Mouse (Mus musculus) retina, postnatal 1 day (tissue): ENCODE measurements at regions not wholly inside any gene's neighbourhood (a gene's known extent, or its start where the extent isn't known, plus 50 kb on each side); places are given as distances from the start of the nearest gene placed in this dataset.
"Not testable (repeated sequence)": the region's sequence is repeated elsewhere in the genome, so short reads cannot be mapped to it uniquely, and the experiment has no call there.

Source experiments
- DNase-seq: peaks from one replicate; pipeline ENCODE4 v3.0.0-alpha.2; 2012

DNA sequence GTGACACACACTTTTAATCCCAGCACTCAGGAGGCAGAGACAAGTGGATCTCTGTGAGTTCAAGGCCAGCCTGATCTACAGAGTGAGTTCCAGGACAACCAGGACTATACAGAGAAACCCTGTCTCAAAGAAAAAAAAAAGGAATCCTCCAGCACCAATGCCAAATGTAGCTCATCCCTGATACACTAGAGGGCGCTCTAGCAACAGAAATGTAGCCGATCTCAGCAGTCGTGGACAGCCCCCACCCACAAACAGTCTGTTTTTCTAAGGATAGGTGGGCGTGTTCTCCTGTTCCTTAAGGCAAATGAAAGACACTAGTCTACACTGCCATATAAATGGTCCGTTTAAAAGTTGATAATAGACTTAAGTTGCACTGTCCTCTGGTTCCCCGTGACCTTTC lies 2447.9 kb upstream of the Gm8797 start:
- DNase-seq: peak; percentile 26

DNA sequence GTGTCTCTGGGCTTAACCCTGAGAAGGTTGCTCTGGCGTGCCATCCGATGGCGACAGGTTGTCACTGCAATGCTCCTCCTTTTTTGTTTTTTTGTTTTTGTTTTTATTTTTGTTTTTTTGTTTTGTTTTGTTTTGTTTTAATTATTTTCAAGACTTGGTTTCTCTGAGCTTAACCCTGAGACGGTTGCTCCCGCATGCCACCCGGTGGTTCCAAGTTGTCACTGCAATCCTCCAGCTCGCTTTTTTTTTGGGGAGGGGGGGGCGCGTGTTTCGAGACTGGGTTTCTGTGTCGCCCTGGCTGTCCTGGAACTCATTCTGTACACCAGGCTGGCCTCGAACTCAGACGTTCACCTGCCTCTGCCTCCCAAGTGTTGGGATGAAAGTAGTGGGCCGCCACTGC lies 2442.1 kb upstream of the Gm8797 start:
- no peak for DNase-seq

DNA sequence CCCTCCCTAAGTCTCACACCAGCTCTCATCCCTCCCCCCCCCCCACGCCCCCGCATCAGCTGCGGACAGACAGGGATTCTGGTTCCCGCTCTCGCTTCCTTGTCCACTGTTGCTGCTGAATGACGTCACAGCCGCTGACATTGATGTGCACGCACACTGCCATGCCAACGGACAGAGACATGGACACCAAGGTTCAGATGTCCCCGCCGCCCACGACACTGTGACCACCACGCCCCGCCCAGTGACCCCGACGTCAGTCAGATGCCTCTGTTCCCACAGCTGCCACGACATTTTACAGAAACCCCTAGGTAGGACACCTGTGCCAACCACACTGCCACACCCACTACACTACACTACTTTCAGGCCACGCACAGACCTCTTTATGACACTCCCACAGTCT lies 2441.6 kb upstream of the Gm8797 start:
- peak; percentile 6 for DNase-seq

DNA sequence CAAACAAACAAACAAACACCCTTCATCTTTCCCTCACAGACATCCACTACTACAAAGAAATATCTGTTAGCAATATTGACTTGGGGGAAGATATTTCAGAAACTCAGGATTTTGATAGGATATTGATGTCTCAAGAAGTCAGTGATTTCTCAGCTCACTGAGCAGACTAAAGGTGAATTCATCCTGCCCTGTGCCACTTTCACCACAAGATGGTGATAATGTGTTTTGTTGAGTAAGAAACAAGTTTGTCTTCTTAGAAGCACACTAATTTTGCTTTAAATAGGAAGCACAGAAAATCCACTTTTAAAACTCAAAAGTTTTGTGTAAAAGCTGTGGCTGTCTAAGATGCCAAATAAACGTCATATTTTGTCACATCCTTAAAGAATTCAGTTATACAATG lies 2439.8 kb upstream of the Gm8797 start:
- DNase-seq: no peak

DNA sequence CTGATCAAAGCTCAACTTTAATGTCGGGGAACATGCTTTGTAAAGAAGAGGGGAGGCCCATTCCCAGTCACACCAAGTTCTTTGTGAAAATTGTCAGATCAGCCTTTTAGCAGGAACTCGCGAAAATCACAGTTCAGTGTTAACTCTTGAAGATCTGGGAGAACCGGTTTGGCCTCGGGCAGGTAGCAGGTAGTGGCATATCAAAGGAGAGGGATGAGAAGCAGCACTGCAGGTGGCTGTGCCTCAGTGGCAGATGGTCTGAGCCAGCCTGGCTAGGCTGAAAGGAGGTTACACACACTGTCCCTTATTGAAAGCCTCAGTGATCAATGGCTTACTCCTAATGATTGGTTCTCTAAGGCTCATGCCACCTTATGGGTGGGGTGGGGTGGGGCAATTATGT lies 2401.0 kb upstream of the Gm8797 start:
- no peak for DNase-seq

- not testable (repeated sequence) for DNase-seq
Observed at GRCm38 (mm10) chr3:3370859-3371258, 2379.7 kb upstream of the Gm8797 start.

- DNase-seq: peak; percentile 37
Observed at GRCm38 (mm10) chr3:3388056-3388770, 2362.4 kb upstream of the Gm8797 start.
